9 mouse cellular contexts compared by ENCODE assay signal in genomic region chr2:120093671-120094430, GRCm38 (mm10).
DNase-seq lines count a peak whose midpoint lies in the region; ATAC-seq and TF ChIP-seq lines count a peak whose summit lies in the region.
"Had no signal": no experiment of that assay in that cellular context is flagged by ENCODE, and none has a peak within 500 bp of the region (broad histone marks: within the 10 kb centered on the region; RNA-seq: fewer than 3 reads in every experiment).

No protein-coding gene starts in this region.

- DNase-seq in frontal cortex, postnatal 14 days (ENCODE audit: low spot score in 2 of 2), result no peak
- DNase-seq in urinary bladder, postnatal 14 days (ENCODE audit: low spot score), result peak; percentile 70
- no peak for DNase-seq in urinary bladder, adult 2 months (ENCODE audit: low spot score)
- peak; percentile 77 for DNase-seq in lung, postnatal 0 days (ENCODE audit: low spot score)
- DNase-seq: liver, embryonic 13.5 days had no signal

- no peak overlapping the region for H3K27ac ChIP-seq in cortical plate, adult 2 months (ENCODE audit: insufficient read depth, low read length)
- H3K27ac ChIP-seq in hindbrain, embryonic 16.5 days (ENCODE audit: low read depth, low read length), result no peak overlapping the region
- H3K27ac ChIP-seq in lung, postnatal 0 days (ENCODE audit: low read length), result no peak overlapping the region
- H3K27ac ChIP-seq in small intestine, adult 2 months (ENCODE audit: insufficient read depth, low read depth, low read length), result no peak overlapping the region
- H3K27ac ChIP-seq: liver, embryonic 13.5 days had no signal

- 0 out of 2 replicates have a peak, but pooled peaks have one; percentile 15 for TF ChIP-seq EP300 in lung, postnatal 0 days (IDR thresholded peaks at IDR 0.05)

- no peak overlapping the region for H3K4me2 ChIP-seq in hindbrain, embryonic 16.5 days (ENCODE audit: low read length)
- no peak overlapping the region for H3K4me2 ChIP-seq in lung, postnatal 0 days (replicated peaks; ENCODE audit: low read depth, low read length)
- H3K4me2 ChIP-seq: liver, embryonic 13.5 days had no signal

- WGBS in hindbrain, embryonic 16.5 days, result 73% methylated on average over 5 of the region's 5 CpGs
- WGBS in lung, postnatal 0 days, result 33% methylated on average over 5 of the region's 5 CpGs
- 52% methylated on average over 5 of the region's 5 CpGs for WGBS in small intestine, adult 2 months

- no peaks in the 10 kb centered on the region for H3K36me3 ChIP-seq in hindbrain, embryonic 16.5 days (ENCODE audit: control insufficient read depth, insufficient read depth, low read length)
- H3K36me3 ChIP-seq in lung, postnatal 0 days (ENCODE audit: insufficient read depth, low read length), result peaks cover 11% of the 10 kb centered on the region; the same call in 1 of the 2 replicates
- peaks cover 35% of the 10 kb centered on the region for H3K36me3 ChIP-seq in small intestine, adult 2 months (ENCODE audit: control insufficient read depth, insufficient read depth, low read length)

- H3K9me3 ChIP-seq in hindbrain, embryonic 16.5 days (ENCODE audit: control insufficient read depth, low read length), result no peaks in the 10 kb centered on the region
- H3K9me3 ChIP-seq in lung, postnatal 0 days (ENCODE audit: low read length), result no peaks in the 10 kb centered on the region
- H3K9me3 ChIP-seq: liver, embryonic 13.5 days had no signal

- H3K9ac ChIP-seq in hindbrain, embryonic 16.5 days (ENCODE audit: low read depth, low read length), result no peak overlapping the region
- no peak overlapping the region for H3K9ac ChIP-seq in lung, postnatal 0 days (replicated peaks; ENCODE audit: low read depth)
- H3K9ac ChIP-seq: liver, embryonic 13.5 days had no signal

- ATAC-seq in frontal cortex, adult (ENCODE audit: low TSS enrichment), result peak; percentile 62; the same call in 1 of the 2 replicates
- 0 out of 2 replicates have a peak, but pooled peaks have one; percentile 27 for ATAC-seq in hindbrain, embryonic 16.5 days
- ATAC-seq in lung, postnatal 0 days, result peak; percentile 83

- H3K4me1 ChIP-seq in cortical plate, adult 2 months (ENCODE audit: control insufficient read depth, insufficient read depth, low read length), result no peaks in the 10 kb centered on the region
- H3K4me1 ChIP-seq in hindbrain, embryonic 16.5 days (ENCODE audit: control insufficient read depth, insufficient read depth, low read depth, low read length), result no peaks in the 10 kb centered on the region
- H3K4me1 ChIP-seq in lung, postnatal 0 days (ENCODE audit: insufficient read depth, low read depth, low read length), result peaks cover 9% of the 10 kb centered on the region; the same call in 1 of the 2 replicates
- peaks cover 3% of the 10 kb centered on the region; the same call in 1 of the 2 replicates for H3K4me1 ChIP-seq in small intestine, adult 2 months (ENCODE audit: control insufficient read depth, insufficient read depth, insufficient read length, low read length)

- H3K27me3 ChIP-seq in hindbrain, embryonic 16.5 days (replicated peaks; ENCODE audit: control insufficient read depth, insufficient read depth, low read length), result no peaks in the 10 kb centered on the region
- H3K27me3 ChIP-seq in lung, postnatal 0 days (replicated peaks; ENCODE audit: insufficient read depth, low read length), result no peaks in the 10 kb centered on the region
- H3K27me3 ChIP-seq in small intestine, adult 2 months (ENCODE audit: control insufficient read depth, insufficient read depth, low read length), result no peaks in the 10 kb centered on the region
- H3K27me3 ChIP-seq: liver, embryonic 13.5 days had no signal

- no peak overlapping the region for H3K4me3 ChIP-seq in cortical plate, adult 2 months (ENCODE audit: insufficient read depth, low read length)
- no peak overlapping the region for H3K4me3 ChIP-seq in hindbrain, embryonic 16.5 days (ENCODE audit: low read length)
- no peak overlapping the region for H3K4me3 ChIP-seq in lung, postnatal 0 days (ENCODE audit: low read depth, low read length)
- no peak overlapping the region for H3K4me3 ChIP-seq in small intestine, adult 2 months (ENCODE audit: low read depth, low read length)
- H3K4me3 ChIP-seq: liver, embryonic 13.5 days had no signal

- TF ChIP-seq CTCF in cortical plate, adult 2 months (IDR thresholded peaks at IDR 0.05; ENCODE audit: extremely low read depth, insufficient read depth, low read length), result peak; percentile 78
- peak; percentile 75 for TF ChIP-seq CTCF in lung, postnatal 0 days (IDR thresholded peaks at IDR 0.05)
- TF ChIP-seq CTCF in small intestine, adult 2 months (IDR thresholded peaks at IDR 0.05; ENCODE audit: extremely low read depth, insufficient read length, insufficient replicate concordance, low read depth, low read length), result peak; percentile 77; the same call in 1 of the 2 replicates

- TF ChIP-seq POLR2A in cortical plate, adult 2 months (IDR thresholded peaks at IDR 0.05; ENCODE audit: extremely low read depth, insufficient read depth, low read length), result no peak
- TF ChIP-seq POLR2A in small intestine, adult 2 months (IDR thresholded peaks at IDR 0.05; ENCODE audit: low read depth, low read length), result no peak

Comparison
In these comparisons a context has a peak if more than half of its experiments do, and no peak if none do; other contexts are left out.
1. DNase-seq: peak in urinary bladder, postnatal 14 days (single experiment) and lung, postnatal 0 days (single experiment); none in frontal cortex, postnatal 14 days (0 of 2) and urinary bladder, adult 2 months (single experiment).
2. ATAC-seq: peak in every context shown above with its lines; median percentile 83 in lung, postnatal 0 days; 62 in frontal cortex, adult; 27 in hindbrain, embryonic 16.5 days.
3. Peak in every context shown above with its lines, with median percentiles within 50 percentile points of each other: CTCF ChIP-seq.